Mouse (Mus musculus): Measurements from ENCODE around the gene Ptcd2. TPM values are rescaled to one million over a fixed set of nuclear protein-coding genes. Genes with fewer than 3 reads are reported as not detected.

Gene Ptcd2
- polyA plus RNA-seq, 2 experiments, result 24.0 to 41.3 TPM

GRCm38 (mm10) chr13:99369103-99369502 is 24.6 kb upstream of the Ptcd2 start:
- Histone ChIP-seq H3K9ac (ENCODE audit: low read depth, low read length, severe bottlenecking) (no peak overlapping the region), H3K4me1 (ENCODE audit: control insufficient read depth, insufficient read depth, low read length) (peaks cover 5% of the 10 kb centered on the region; the same call in 1 of the 2 replicates), H3K27ac (replicated peaks; ENCODE audit: low read depth, low read length) (no peak overlapping the region), H3K4me2 (replicated peaks; ENCODE audit: low read depth, low read length, severe bottlenecking) (no peak overlapping the region), H3K27me3 (ENCODE audit: control insufficient read depth, insufficient read depth, low read length) (no peaks in the 10 kb centered on the region), H3K36me3 (ENCODE audit: control insufficient read depth, insufficient read depth, low read length) (peaks cover 33% of the 10 kb centered on the region), H3K9me3 (ENCODE audit: control insufficient read depth, low read length) (no peaks in the 10 kb centered on the region), H3K4me3 (replicated peaks; ENCODE audit: low read length) (no peak overlapping the region)
- DNase-seq (ENCODE audit: low spot score) (no peak), ATAC-seq (ENCODE audit: low FRiP score, low read depth) (no peak)
- TF ChIP-seq POLR2A (IDR thresholded peaks at IDR 0.05; ENCODE audit: borderline replicate concordance, extremely low read depth, insufficient read depth, insufficient read length), result no peak
- 81% methylated on average over 12 of the region's 12 CpGs for WGBS

GRCm38 (mm10) chr13:99367554-99368174 is 23.2 kb upstream of the Ptcd2 start:
- H3K27me3 ChIP-seq (ENCODE audit: control insufficient read depth, insufficient read depth, low read length), result no peaks in the 10 kb centered on the region
- H3K4me3 ChIP-seq (replicated peaks; ENCODE audit: low read length), result no peak overlapping the region
- no peak overlapping the region for H3K9ac ChIP-seq (ENCODE audit: low read depth, low read length, severe bottlenecking)
- no peak overlapping the region for H3K27ac ChIP-seq (replicated peaks; ENCODE audit: low read depth, low read length)
- TF ChIP-seq POLR2A (IDR thresholded peaks at IDR 0.05; ENCODE audit: borderline replicate concordance, extremely low read depth, insufficient read depth, insufficient read length), result no peak
- H3K9me3 ChIP-seq (ENCODE audit: control insufficient read depth, low read length), result no peaks in the 10 kb centered on the region
- 90% methylated on average over 12 of the region's 12 CpGs for WGBS
- peaks cover 43% of the 10 kb centered on the region for H3K36me3 ChIP-seq (ENCODE audit: control insufficient read depth, insufficient read depth, low read length)
- DNase-seq (ENCODE audit: low spot score) (no peak), ATAC-seq (ENCODE audit: low FRiP score, low read depth) (no peak)
- no peaks in the 10 kb centered on the region for H3K4me1 ChIP-seq (ENCODE audit: control insufficient read depth, insufficient read depth, low read length)
- H3K4me2 ChIP-seq (replicated peaks; ENCODE audit: low read depth, low read length, severe bottlenecking), result no peak overlapping the region

- ATAC-seq (ENCODE audit: low FRiP score, low read depth) (no peak), DNase-seq (ENCODE audit: low spot score) (no peak)
- Histone ChIP-seq H3K9ac (ENCODE audit: low read depth, low read length, severe bottlenecking) (no peak overlapping the region), H3K36me3 (ENCODE audit: control insufficient read depth, insufficient read depth, low read length) (peaks cover 43% of the 10 kb centered on the region), H3K4me2 (replicated peaks; ENCODE audit: low read depth, low read length, severe bottlenecking) (no peak overlapping the region), H3K27me3 (ENCODE audit: control insufficient read depth, insufficient read depth, low read length) (no peaks in the 10 kb centered on the region), H3K4me1 (ENCODE audit: control insufficient read depth, insufficient read depth, low read length) (no peaks in the 10 kb centered on the region), H3K27ac (replicated peaks; ENCODE audit: low read depth, low read length) (no peak overlapping the region), H3K4me3 (replicated peaks; ENCODE audit: low read length) (no peak overlapping the region), H3K9me3 (ENCODE audit: control insufficient read depth, low read length) (no peaks in the 10 kb centered on the region)
- TF ChIP-seq POLR2A (IDR thresholded peaks at IDR 0.05; ENCODE audit: borderline replicate concordance, extremely low read depth, insufficient read depth, insufficient read length), result no peak
- 87% methylated on average over 5 of the region's 5 CpGs for WGBS
Measured at GRCm38 (mm10) chr13:99366422-99367175, 22.1 kb upstream of the Ptcd2 start.

GRCm38 (mm10) chr13:99363866-99364265 is 19.4 kb upstream of the Ptcd2 start:
- Histone ChIP-seq H3K4me3 (replicated peaks; ENCODE audit: low read length) (no peak overlapping the region), H3K4me1 (ENCODE audit: control insufficient read depth, insufficient read depth, low read length) (no peaks in the 10 kb centered on the region), H3K36me3 (ENCODE audit: control insufficient read depth, insufficient read depth, low read length) (peaks cover 48% of the 10 kb centered on the region), H3K9ac (ENCODE audit: low read depth, low read length, severe bottlenecking) (no peak overlapping the region), H3K27me3 (ENCODE audit: control insufficient read depth, insufficient read depth, low read length) (no peaks in the 10 kb centered on the region), H3K27ac (replicated peaks; ENCODE audit: low read depth, low read length) (no peak overlapping the region), H3K9me3 (ENCODE audit: control insufficient read depth, low read length) (no peaks in the 10 kb centered on the region), H3K4me2 (replicated peaks; ENCODE audit: low read depth, low read length, severe bottlenecking) (no peak overlapping the region)
- 50% methylated on average over 4 of the region's 4 CpGs for WGBS
- no peak for DNase-seq (ENCODE audit: low spot score)
- no peak for TF ChIP-seq POLR2A (IDR thresholded peaks at IDR 0.05; ENCODE audit: borderline replicate concordance, extremely low read depth, insufficient read depth, insufficient read length)
- no peak for ATAC-seq (ENCODE audit: low FRiP score, low read depth)

- H3K27ac ChIP-seq (replicated peaks; ENCODE audit: low read depth, low read length), result no peak overlapping the region
- H3K4me2 ChIP-seq (replicated peaks; ENCODE audit: low read depth, low read length, severe bottlenecking), result no peak overlapping the region
- no peaks in the 10 kb centered on the region for H3K9me3 ChIP-seq (ENCODE audit: control insufficient read depth, low read length)
- 92% methylated on average over 14 of the region's 14 CpGs for WGBS
- no peak overlapping the region for H3K4me3 ChIP-seq (replicated peaks; ENCODE audit: low read length)
- no peak overlapping the region for H3K9ac ChIP-seq (ENCODE audit: low read depth, low read length, severe bottlenecking)
- TF ChIP-seq POLR2A (IDR thresholded peaks at IDR 0.05; ENCODE audit: borderline replicate concordance, extremely low read depth, insufficient read depth, insufficient read length), result no peak
- no peaks in the 10 kb centered on the region for H3K27me3 ChIP-seq (ENCODE audit: control insufficient read depth, insufficient read depth, low read length)
- 0 out of 2 replicates have a peak, but pooled peaks have one; percentile 34 for ATAC-seq (ENCODE audit: low FRiP score, low read depth)
- peaks cover 27% of the 10 kb centered on the region for H3K36me3 ChIP-seq (ENCODE audit: control insufficient read depth, insufficient read depth, low read length)
- DNase-seq (ENCODE audit: low spot score), result no peak
- 0 out of 2 replicates have a peak, but pooled peaks cover under 1% of the 10 kb centered on the region for H3K4me1 ChIP-seq (ENCODE audit: control insufficient read depth, insufficient read depth, low read length)
Measured at GRCm38 (mm10) chr13:99358921-99359320, 14.4 kb upstream of the Ptcd2 start.
